Mouse (Mus musculus): Measurements from ENCODE around the gene Tas2r105. TPM values are rescaled to one million over a fixed set of nuclear protein-coding genes. Genes with fewer than 3 reads are reported as not detected.

Tas2r105 gene
- polyA plus RNA-seq (2015; fragmentation: Nextera tagmentation; extraction: Ambion mirVana) = not detected in 2 replicates

DNA sequence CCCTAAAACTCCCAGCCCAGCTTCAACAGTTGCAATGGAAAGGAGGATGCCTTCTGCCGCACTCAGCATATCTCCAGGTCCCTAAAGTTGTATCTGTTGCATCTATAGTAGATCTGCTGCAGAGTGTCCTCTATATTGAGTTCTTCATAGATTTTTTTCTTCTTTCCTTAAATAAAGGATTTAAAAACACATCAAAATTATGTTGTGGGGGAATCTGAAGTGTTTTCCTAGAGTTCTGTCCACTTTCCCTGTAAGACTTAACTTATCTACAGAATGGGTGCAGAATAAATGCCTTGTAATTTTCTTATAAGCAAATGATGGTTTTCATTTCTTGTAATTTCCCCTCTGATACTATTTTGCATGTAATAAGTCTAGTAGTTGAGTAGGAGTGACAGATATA lies at the start of gene Tas2r105:
Gene Tas2r105 (minus strand): TSS at position 101 of the 400 bp plus-strand sequence.
- WGBS = 77% methylated on average over 1 of the region's 1 CpGs
- no peaks in the 10 kb centered on the region for H3K9me3 ChIP-seq
- H3K4me2 ChIP-seq = no peak within 1 kb of the TSS
- H3K27me3 ChIP-seq = no peaks in the 10 kb centered on the region
- no peaks in the 10 kb centered on the region for H3K4me1 ChIP-seq (replicated peaks)
- no peaks in the 10 kb centered on the region for H3K36me3 ChIP-seq
- no peak within 1 kb of the TSS for H3K27ac ChIP-seq (replicated peaks)
- H3K4me3 ChIP-seq = no peak within 1 kb of the TSS
- ATAC-seq (ENCODE audit: low read depth) = no peak
- no peak within 1 kb of the TSS for H3K9ac ChIP-seq

DNA sequence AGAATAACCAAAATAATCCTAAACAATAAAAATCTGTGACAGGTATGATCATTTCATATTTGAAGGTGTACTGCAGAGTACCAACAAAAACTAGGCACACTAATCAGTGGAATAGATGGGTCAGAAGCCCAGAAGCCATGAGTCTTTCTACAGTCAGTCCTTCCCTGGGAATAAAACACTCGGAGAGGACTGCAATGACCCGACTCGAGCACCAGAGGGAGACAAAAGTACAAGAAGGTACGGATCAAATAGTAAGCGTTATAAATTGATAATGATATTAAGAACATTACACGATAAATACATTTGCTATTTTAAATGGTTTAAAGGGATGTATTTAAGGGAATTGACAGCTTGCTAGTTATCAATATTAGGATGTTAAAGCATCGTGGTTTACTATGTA lies 25.5 kb upstream of the Tas2r105 start:
- Histone ChIP-seq H3K27ac (replicated peaks) (no peak overlapping the region), H3K9ac (no peak overlapping the region), H3K27me3 (no peaks in the 10 kb centered on the region), H3K36me3 (no peaks in the 10 kb centered on the region), H3K4me1 (replicated peaks) (no peaks in the 10 kb centered on the region), H3K4me3 (no peak overlapping the region), H3K9me3 (peaks cover 3% of the 10 kb centered on the region; the same call in 1 of the 2 replicates), H3K4me2 (no peak overlapping the region)
- 45% methylated on average over 7 of the region's 7 CpGs for WGBS
- no peak for ATAC-seq (ENCODE audit: low read depth)

DNA sequence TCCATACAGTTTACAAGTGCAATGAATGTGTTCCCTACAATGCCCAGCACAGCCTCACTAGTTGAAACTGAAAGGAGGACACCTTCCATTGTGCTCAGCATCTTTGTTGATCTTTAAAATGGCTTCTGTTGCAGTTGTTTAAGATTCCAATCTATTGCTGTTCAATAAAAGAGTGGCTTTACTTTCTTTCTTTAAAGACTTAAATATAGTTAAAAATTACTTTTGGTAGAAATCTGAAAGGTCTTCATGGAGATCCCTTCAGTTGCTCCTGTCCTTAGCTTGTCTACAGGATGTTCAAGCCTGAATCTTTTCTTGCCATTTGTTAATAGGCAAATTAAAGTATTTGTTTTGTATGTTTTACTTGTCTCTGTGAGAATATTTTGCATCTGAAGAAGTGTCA lies 2.7 kb upstream of the Tas2r105 start, which contains the start of gene Tas2r114:
Gene Tas2r114 (minus strand): TSS at position 101 of the 400 bp plus-strand sequence.
- no peak within 1 kb of the TSS for H3K27ac ChIP-seq (replicated peaks)
- H3K4me2 ChIP-seq = no peak within 1 kb of the TSS
- no peak for ATAC-seq (ENCODE audit: low read depth)
- H3K27me3 ChIP-seq = no peaks in the 10 kb centered on the region
- H3K36me3 ChIP-seq = no peaks in the 10 kb centered on the region
- no peak within 1 kb of the TSS for H3K4me3 ChIP-seq
- peaks cover 6% of the 10 kb centered on the region; the same call in 1 of the 2 replicates for H3K9me3 ChIP-seq
- no peak within 1 kb of the TSS for H3K9ac ChIP-seq
- no peaks in the 10 kb centered on the region for H3K4me1 ChIP-seq (replicated peaks)

DNA sequence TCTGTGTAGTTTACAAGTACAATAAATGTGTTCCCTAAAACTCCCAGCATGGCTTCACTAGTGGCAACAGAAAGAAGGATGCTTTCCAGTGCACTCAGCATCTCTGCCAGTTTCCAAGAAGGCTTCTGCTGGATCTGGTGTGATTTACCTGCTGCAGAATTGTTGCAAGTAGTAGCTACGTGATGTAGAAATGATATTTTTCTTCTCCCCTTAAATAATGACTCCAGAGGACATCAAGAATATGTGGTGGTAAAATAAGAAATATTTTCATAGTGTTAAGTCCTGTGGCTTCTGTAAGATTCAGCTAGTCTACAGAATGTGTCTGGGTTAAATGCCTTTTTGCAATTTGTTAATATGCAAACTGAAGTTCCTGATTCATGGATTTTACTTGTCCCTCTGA lies 1.7 kb downstream of the Tas2r105 start, which contains the start of gene Tas2r104:
Gene Tas2r104 (minus strand): TSS at position 101 of the 400 bp plus-strand sequence.
- Histone ChIP-seq H3K9ac (no peak within 1 kb of the TSS), H3K4me1 (replicated peaks) (no peaks in the 10 kb centered on the region), H3K27ac (replicated peaks) (no peak within 1 kb of the TSS), H3K4me3 (no peak within 1 kb of the TSS), H3K4me2 (no peak within 1 kb of the TSS), H3K27me3 (no peaks in the 10 kb centered on the region), H3K36me3 (no peaks in the 10 kb centered on the region), H3K9me3 (no peaks in the 10 kb centered on the region)
- 82% methylated on average over 1 of the region's 1 CpGs for WGBS
- ATAC-seq (ENCODE audit: low read depth) = no peak

DNA sequence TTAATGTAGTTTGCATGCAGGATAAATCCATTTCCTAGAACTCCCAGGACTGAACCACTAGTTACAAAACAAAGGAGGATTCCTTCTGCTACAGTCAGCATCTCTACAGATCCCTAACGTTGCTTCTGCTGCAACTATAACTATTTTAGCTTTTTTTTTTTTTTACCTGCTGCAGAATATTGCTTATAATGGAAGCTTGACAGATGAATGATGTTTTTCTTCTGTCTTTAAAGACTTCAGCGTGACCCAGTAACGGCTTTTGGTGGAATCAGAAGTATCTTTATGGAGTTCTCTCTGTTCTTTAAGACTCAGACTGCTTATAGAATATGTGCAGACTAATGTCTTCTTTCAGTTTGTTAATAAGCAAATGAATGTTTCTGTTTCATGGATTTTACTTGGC lies 8.5 kb downstream of the Tas2r105 start, which contains the start of gene Tas2r106:
Gene Tas2r106 (minus strand): TSS at position 101 of the 400 bp plus-strand sequence.
- Histone ChIP-seq H3K9ac (no peak within 1 kb of the TSS), H3K4me2 (no peak within 1 kb of the TSS), H3K4me3 (no peak within 1 kb of the TSS), H3K4me1 (replicated peaks) (no peaks in the 10 kb centered on the region), H3K27me3 (no peaks in the 10 kb centered on the region), H3K27ac (replicated peaks) (no peak within 1 kb of the TSS), H3K36me3 (no peaks in the 10 kb centered on the region), H3K9me3 (peaks cover 11% of the 10 kb centered on the region)
- WGBS = 74% methylated on average over 3 of the region's 3 CpGs
- no peak for ATAC-seq (ENCODE audit: low read depth)

DNA sequence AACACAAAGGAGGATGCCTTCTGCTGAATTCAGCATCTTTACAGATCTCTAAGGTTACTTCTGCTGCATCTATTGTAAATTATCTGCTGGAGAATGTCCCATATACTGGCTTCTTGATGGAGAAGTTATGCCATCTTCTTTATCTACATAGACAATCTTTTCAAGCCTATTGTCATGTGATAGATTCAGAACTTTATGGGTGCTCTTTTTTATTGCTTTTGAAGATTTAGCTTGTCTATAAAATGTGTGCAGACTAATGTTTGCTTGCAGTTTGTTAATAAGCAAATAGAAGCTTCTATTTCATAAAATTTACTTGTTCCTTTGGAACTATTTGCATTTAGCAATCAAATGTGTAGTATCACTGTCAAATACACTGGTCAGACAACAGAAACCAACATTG lies 27.2 kb downstream of the Tas2r105 start, which contains the start of gene Tas2r107:
Gene Tas2r107 (minus strand): TSS at position 101 of the 400 bp plus-strand sequence.
- no peak within 1 kb of the TSS for H3K4me2 ChIP-seq
- no peaks in the 10 kb centered on the region for H3K27me3 ChIP-seq
- H3K9me3 ChIP-seq = peaks cover 14% of the 10 kb centered on the region; the same call in 1 of the 2 replicates
- H3K27ac ChIP-seq (replicated peaks) = no peak within 1 kb of the TSS
- H3K9ac ChIP-seq = no peak within 1 kb of the TSS
- ATAC-seq (ENCODE audit: low read depth) = no peak
- H3K4me1 ChIP-seq (replicated peaks) = no peaks in the 10 kb centered on the region
- H3K36me3 ChIP-seq = no peaks in the 10 kb centered on the region
- H3K4me3 ChIP-seq = no peak within 1 kb of the TSS

Other genes with a start within 250 kb of the Tas2r105 start
- not detected in 2 replicates for gene 5430401F13Rik, start 201.1 kb downstream of the Tas2r105 start, polyA plus RNA-seq (2015; fragmentation: Nextera tagmentation; extraction: Ambion mirVana)
- gene Gm6619, start 201.1 kb downstream of the Tas2r105 start, polyA plus RNA-seq (2015; fragmentation: Nextera tagmentation; extraction: Ambion mirVana) = not detected in 2 replicates
- gene Tas2r130, start 56.6 kb downstream of the Tas2r105 start, polyA plus RNA-seq (2015; fragmentation: Nextera tagmentation; extraction: Ambion mirVana) = not detected in 2 replicates
- gene Tas2r107, start 27.3 kb downstream of the Tas2r105 start, polyA plus RNA-seq (2015; fragmentation: Nextera tagmentation; extraction: Ambion mirVana) = not detected in 2 replicates
- gene Tas2r106, start 8.6 kb downstream of the Tas2r105 start, polyA plus RNA-seq (2015; fragmentation: Nextera tagmentation; extraction: Ambion mirVana) = not detected in 2 replicates
- gene Tas2r104, start 1.8 kb downstream of the Tas2r105 start, polyA plus RNA-seq (2015; fragmentation: Nextera tagmentation; extraction: Ambion mirVana) = not detected in 2 replicates
- not detected in 2 replicates for gene Tas2r114, start 2.6 kb upstream of the Tas2r105 start, polyA plus RNA-seq (2015; fragmentation: Nextera tagmentation; extraction: Ambion mirVana)